17 mouse cellular contexts compared by ENCODE assay signal in the genomic region with DNA sequence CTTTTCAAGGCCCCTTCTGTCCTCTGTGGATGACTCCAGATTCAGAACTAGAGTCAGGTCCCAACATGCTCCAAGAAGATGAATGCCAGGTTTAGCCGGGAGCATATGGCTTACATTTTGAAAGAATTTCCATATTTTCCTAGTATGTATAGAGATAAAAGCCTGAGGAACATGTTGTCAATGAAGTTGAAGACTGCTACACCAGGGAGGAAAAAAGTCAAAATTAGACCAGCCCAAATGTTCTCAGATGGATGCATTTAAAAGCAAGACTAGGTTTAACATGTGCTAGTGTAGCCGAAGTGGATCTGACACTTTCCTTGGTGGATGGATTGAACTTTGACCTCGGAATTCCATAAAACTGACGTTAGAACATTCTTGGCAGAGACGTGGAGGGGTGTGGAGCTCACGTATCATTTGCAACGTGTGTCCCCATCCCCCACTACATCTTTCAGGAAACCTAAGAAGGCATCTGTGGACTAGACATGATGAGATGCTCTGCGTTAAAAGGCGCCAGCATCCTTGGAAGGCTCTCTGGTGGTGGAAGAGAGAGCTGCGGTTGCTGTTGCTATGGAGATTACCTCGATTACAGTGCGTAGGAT. TPM values are rescaled to one million over a fixed set of nuclear protein-coding genes. Genes with fewer than 3 reads are reported as not detected.
DNase-seq lines count a peak whose midpoint lies in the region; ATAC-seq lines count a peak whose summit lies in the region.
"Had no signal": no experiment of that assay in that cellular context is flagged by ENCODE, and none has a peak within 500 bp of the region (broad histone marks: within the 10 kb centered on the region; RNA-seq: fewer than 3 reads in every experiment).

No protein-coding gene starts in this region.

- no peaks in the 10 kb centered on the region for H3K9me3 ChIP-seq in embryonic facial prominence, embryonic 15.5 days (replicated peaks)
- no peaks in the 10 kb centered on the region for H3K9me3 ChIP-seq in stomach, embryonic 16.5 days (replicated peaks; ENCODE audit: control insufficient read depth, low read length)
- H3K9me3 ChIP-seq: hindbrain, embryonic 15.5 days had no signal

- H3K27ac ChIP-seq in embryonic facial prominence, embryonic 15.5 days (replicated peaks), result peak overlapping the region; percentile 39
- H3K27ac ChIP-seq in stomach, embryonic 16.5 days (ENCODE audit: low read length), result peak overlapping the region; percentile 44; the same call in 1 of the 2 replicates
- H3K27ac ChIP-seq: heart, adult 2 months; hindbrain, embryonic 15.5 days; neural tube, embryonic 12.5 days had no signal

- H3K4me1 ChIP-seq in embryonic facial prominence, embryonic 15.5 days, result peaks cover 33% of the 10 kb centered on the region
- peaks cover 12% of the 10 kb centered on the region; the same call in 1 of the 2 replicates for H3K4me1 ChIP-seq in stomach, embryonic 16.5 days (ENCODE audit: control insufficient read depth, insufficient read depth, low read length)
- H3K4me1 ChIP-seq: hindbrain, embryonic 15.5 days had no signal

- H3K9ac ChIP-seq in embryonic facial prominence, embryonic 15.5 days, result no peak overlapping the region
- H3K9ac ChIP-seq in stomach, embryonic 16.5 days (ENCODE audit: low read length), result no peak overlapping the region
- H3K9ac ChIP-seq: hindbrain, embryonic 15.5 days; neural tube, embryonic 12.5 days had no signal

- ATAC-seq in embryonic facial prominence, embryonic 15.5 days (ENCODE audit: insufficient number of reproducible peaks, low FRiP score, low TSS enrichment, low read depth), result 0 out of 2 replicates have a peak, but pooled peaks have one; percentile 17
- no peak for ATAC-seq in stomach, embryonic 16.5 days (ENCODE audit: insufficient read depth, low FRiP score)
- ATAC-seq: midbrain, embryonic 16.5 days had no signal

- H3K36me3 ChIP-seq in embryonic facial prominence, embryonic 15.5 days, result no peaks in the 10 kb centered on the region
- no peaks in the 10 kb centered on the region for H3K36me3 ChIP-seq in stomach, embryonic 16.5 days (ENCODE audit: control insufficient read depth, insufficient read depth, low read length)
- H3K36me3 ChIP-seq: hindbrain, embryonic 15.5 days; neural tube, embryonic 12.5 days had no signal

- H3K27me3 ChIP-seq in embryonic facial prominence, embryonic 15.5 days, result no peaks in the 10 kb centered on the region
- no peaks in the 10 kb centered on the region for H3K27me3 ChIP-seq in stomach, embryonic 16.5 days (ENCODE audit: control insufficient read depth, insufficient read depth, low read length)
- H3K27me3 ChIP-seq: hindbrain, embryonic 15.5 days; neural tube, embryonic 12.5 days had no signal

- DNase-seq in layer of hippocampus, adult 9-11 months, result peak; percentile 47
- no peak for DNase-seq in layer of hippocampus, adult 9-10 months (ENCODE audit: low spot score)
- peak; percentile 74 for DNase-seq in brain, adult 2 months (ENCODE audit: low read depth, low spot score)
- DNase-seq in spleen, postnatal 14 days (ENCODE audit: low spot score in 2 of 2), result no peak
- no peak for DNase-seq in heart, adult 9 months (ENCODE audit: low spot score in 2 of 2)
- DNase-seq: adrenal gland, postnatal 10 days; cerebellum, postnatal 36 days; heart, adult 2 months; heart, postnatal 14 days; kidney, adult 8-10 months; kidney, postnatal 4 days had no signal

- H3K4me3 ChIP-seq in embryonic facial prominence, embryonic 15.5 days (replicated peaks), result no peak overlapping the region
- H3K4me3 ChIP-seq in stomach, embryonic 16.5 days (replicated peaks; ENCODE audit: low read length), result no peak overlapping the region
- H3K4me3 ChIP-seq: erythroblast, embryonic 14.5 days; heart, adult 2 months; hindbrain, embryonic 15.5 days; neural tube, embryonic 12.5 days had no signal

- WGBS in embryonic facial prominence, embryonic 15.5 days, result 30% methylated on average over 12 of the region's 12 CpGs
- 65% methylated on average over 12 of the region's 12 CpGs for WGBS in stomach, embryonic 16.5 days

- no peak overlapping the region for H3K4me2 ChIP-seq in embryonic facial prominence, embryonic 15.5 days (replicated peaks)
- H3K4me2 ChIP-seq in stomach, embryonic 16.5 days (ENCODE audit: low read depth, low read length), result no peak overlapping the region
- H3K4me2 ChIP-seq: hindbrain, embryonic 15.5 days; neural tube, embryonic 12.5 days had no signal

RNA-seq across cellular contexts. Expression of gene Fam160b1, which starts 8.0 kb away (rescaled TPM):
- 15.3 and 16.3 TPM in 2 replicates for polyA plus RNA-seq in embryonic facial prominence, embryonic 15.5 days (2015; fragmentation: Nextera tagmentation; extraction: Ambion mirVana)
- 11.6 and 12.4 TPM in 2 replicates for polyA plus RNA-seq in stomach, embryonic 16.5 days (2015; fragmentation: Nextera tagmentation; extraction: Ambion mirVana)

RNA-seq across cellular contexts. Expression of gene Ablim1, which starts 37.7 kb away (rescaled TPM):
- polyA plus RNA-seq in embryonic facial prominence, embryonic 15.5 days (2015; fragmentation: Nextera tagmentation; extraction: Ambion mirVana), result 67.7 and 71.3 TPM in 2 replicates
- polyA plus RNA-seq in stomach, embryonic 16.5 days (2015; fragmentation: Nextera tagmentation; extraction: Ambion mirVana), result 66.5 and 85.4 TPM in 2 replicates

Comparison
In these comparisons a context has a peak if more than half of its experiments do, and no peak if none do; other contexts are left out.
1. DNase-seq: peak in layer of hippocampus, adult 9-11 months (single experiment) and brain, adult 2 months (single experiment); none in layer of hippocampus, adult 9-10 months (single experiment), spleen, postnatal 14 days (0 of 2) and heart, adult 9 months (0 of 2).